Mouse (Mus musculus) neural tube, embryonic 14.5 days (tissue): Measurements from ENCODE around the gene Khdc1a. TPM values are rescaled to one million over a fixed set of nuclear protein-coding genes. Genes with fewer than 3 reads are reported as not detected.

Experiments used
- ATAC-seq: fragments of 200-750 bp; cut with Nextera tagmentation; 2 replicates; pipeline ENCODE4 v1.8.0; 2017; ENCODE audit warnings: low read depth, mild to moderate bottlenecking, moderate TSS enrichment, moderate library complexity
- H3K27ac ChIP-seq: fragments of 300-500 bp; sonication (generic); 2 replicates; pipeline ENCODE4 v1.5.1; 2014; ENCODE audit warnings: low read depth, mild to moderate bottlenecking, control low read depth, low read length, moderate library complexity, mixed read lengths
- H3K27me3 ChIP-seq: fragments of 300-500 bp; sonication (generic); 2 replicates; pipeline ENCODE4 v1.6.1; 2014; ENCODE audit warnings: low read length; ENCODE audit not compliant: control insufficient read depth, insufficient read depth
- H3K36me3 ChIP-seq: fragments of 300-500 bp; sonication (generic); 2 replicates; pipeline ENCODE4 v1.6.1; 2014; ENCODE audit warnings: low read length, mixed read lengths; ENCODE audit not compliant: control insufficient read depth, insufficient read depth
- H3K4me1 ChIP-seq: fragments of 300-500 bp; sonication (generic); 2 replicates; pipeline ENCODE4 v1.6.1; 2014; ENCODE audit warnings: low read length; ENCODE audit not compliant: control insufficient read depth, insufficient read depth
- H3K4me2 ChIP-seq: fragments of 300-500 bp; sonication (generic); 2 replicates; pipeline ENCODE4 v1.6.1; 2014; ENCODE audit warnings: mild to moderate bottlenecking, low read depth, low read length, control low read depth
- H3K4me3 ChIP-seq: fragments of 300-500 bp; sonication (generic); 2 replicates; pipeline ENCODE4 v1.5.1; 2014; ENCODE audit warnings: low read depth, low read length, control low read depth, mixed read lengths
- H3K9ac ChIP-seq: fragments of 300-500 bp; sonication (generic); replicated peaks from 2 replicates; pipeline ENCODE4 v1.6.1; 2014; ENCODE audit warnings: low read depth, mild to moderate bottlenecking, control low read depth, low read length, mixed read lengths
- H3K9me3 ChIP-seq: fragments of 300-500 bp; sonication (generic); 2 replicates; pipeline ENCODE4 v1.6.1; 2016; ENCODE audit warnings: low read length; ENCODE audit not compliant: control insufficient read depth
- WGBS: fragments of 180-500 bp; shearing (Covaris S2); extraction: QIAGEN DNeasy Blood & Tissue Kit; methylation state at CpG from one replicate; pipeline ENCODE4 v1.1.7; 2014; 5-methylcytosine and 5-hydroxymethylcytosine counted together
- polyA plus RNA-seq: library from polyadenylated mRNA; unstranded; fragments of >200 nt; fragmentation: Nextera tagmentation; extraction: Ambion mirVana; gene quantifications from 2 replicates; pipeline ENCODE4 v1.2.1, GENCODE M21; 2014

The Khdc1a gene
- polyA plus RNA-seq: not detected in 2 replicates

- no peaks in the 10 kb centered on the region for H3K36me3 ChIP-seq
- WGBS: 91% methylated on average over 2 of the region's 2 CpGs
- H3K4me2 ChIP-seq: no peak within 1 kb of the TSS
- no peaks in the 10 kb centered on the region for H3K9me3 ChIP-seq
- no peak within 1 kb of the TSS for H3K4me3 ChIP-seq
- no peak within 1 kb of the TSS for H3K9ac ChIP-seq
- no peak within 1 kb of the TSS for H3K27ac ChIP-seq
- no peaks in the 10 kb centered on the region for H3K27me3 ChIP-seq
- no peak for ATAC-seq
- H3K4me1 ChIP-seq: no peaks in the 10 kb centered on the region
These were observed at the start of gene Khdc1a for GRCm38 (mm10) chr1:21349341-21349740. Gene Khdc1a (plus strand): TSS chr1:21349641.

- Histone ChIP-seq H3K4me3 (no peak overlapping the region), H3K36me3 (no peaks in the 10 kb centered on the region), H3K27ac (no peak overlapping the region), H3K9ac (no peak overlapping the region), H3K4me1 (no peaks in the 10 kb centered on the region), H3K4me2 (no peak overlapping the region), H3K9me3 (no peaks in the 10 kb centered on the region), H3K27me3 (no peaks in the 10 kb centered on the region)
- WGBS: 65% methylated on average over 3 of the region's 3 CpGs
- no peak for ATAC-seq
These were observed 49.6 kb upstream of the Khdc1a start for GRCm38 (mm10) chr1:21299826-21300225.

- WGBS: 85% methylated on average over 3 of the region's 3 CpGs
- Histone ChIP-seq H3K4me3 (no peak overlapping the region), H3K4me2 (no peak overlapping the region), H3K9ac (no peak overlapping the region), H3K4me1 (no peaks in the 10 kb centered on the region), H3K27me3 (no peaks in the 10 kb centered on the region), H3K36me3 (no peaks in the 10 kb centered on the region), H3K9me3 (no peaks in the 10 kb centered on the region), H3K27ac (no peak overlapping the region)
- ATAC-seq: no peak
These were observed 47.8 kb upstream of the Khdc1a start for GRCm38 (mm10) chr1:21301686-21302085.

DNA sequence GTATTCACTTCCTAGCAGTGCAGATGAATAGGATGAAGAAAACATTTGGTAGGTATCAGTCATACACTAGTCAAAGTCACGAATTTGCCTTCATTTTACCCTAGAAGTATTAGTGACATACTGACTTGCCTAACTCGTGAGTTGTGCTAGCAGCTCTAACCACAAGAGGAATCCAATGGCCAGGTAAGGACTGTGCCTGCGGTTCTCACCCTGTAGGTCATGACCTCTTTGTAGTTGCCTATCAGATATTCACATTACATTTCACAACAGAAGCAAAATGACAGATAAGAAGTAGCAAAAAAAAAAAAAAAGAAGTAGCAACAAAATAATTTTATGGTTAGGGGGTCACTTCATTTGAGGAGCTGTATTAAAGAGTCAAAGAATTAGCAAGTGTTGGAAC lies 45.3 kb upstream of the Khdc1a start:
- no peak for ATAC-seq
- 84% methylated on average over 3 of the region's 3 CpGs for WGBS

GRCm38 (mm10) chr1:21304646-21305045 lies 44.8 kb upstream of the Khdc1a start:
- no peaks in the 10 kb centered on the region for H3K4me1 ChIP-seq
- H3K27ac ChIP-seq: no peak overlapping the region
- H3K36me3 ChIP-seq: no peaks in the 10 kb centered on the region
- no peaks in the 10 kb centered on the region for H3K9me3 ChIP-seq
- no peak for ATAC-seq
- no peaks in the 10 kb centered on the region for H3K27me3 ChIP-seq
- H3K9ac ChIP-seq: no peak overlapping the region
- no peak overlapping the region for H3K4me3 ChIP-seq
- no peak overlapping the region for H3K4me2 ChIP-seq
- WGBS: 89% methylated on average over 4 of the region's 4 CpGs

More for the DNA sequence above, 45.3 kb upstream of the Khdc1a start:
- H3K27me3 ChIP-seq: no peaks in the 10 kb centered on the region
- H3K27ac ChIP-seq: no peak overlapping the region
- no peak overlapping the region for H3K4me3 ChIP-seq
- H3K9ac ChIP-seq: no peak overlapping the region
- no peaks in the 10 kb centered on the region for H3K4me1 ChIP-seq
- no peaks in the 10 kb centered on the region for H3K36me3 ChIP-seq
- no peaks in the 10 kb centered on the region for H3K9me3 ChIP-seq
- no peak overlapping the region for H3K4me2 ChIP-seq

DNA sequence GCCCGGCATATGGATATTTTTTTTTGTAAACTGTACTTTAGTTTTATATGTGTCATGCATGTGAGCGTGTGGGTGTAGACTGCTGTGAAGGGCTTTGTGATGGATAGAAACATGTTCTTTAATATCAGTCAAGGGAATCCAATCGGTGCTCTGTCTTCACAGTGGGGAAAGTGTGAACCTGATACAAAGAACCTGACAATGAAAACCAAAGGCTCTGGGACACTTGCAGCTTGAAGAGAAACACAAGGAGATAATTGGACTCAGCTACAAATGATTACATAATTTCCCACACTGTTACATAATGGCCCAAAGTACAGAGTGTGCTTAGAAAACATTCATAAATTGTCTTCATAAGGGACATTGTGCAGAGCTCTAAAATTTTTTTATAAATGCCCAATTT lies 44.0 kb upstream of the Khdc1a start:
- H3K36me3 ChIP-seq: no peaks in the 10 kb centered on the region
- H3K4me1 ChIP-seq: no peaks in the 10 kb centered on the region
- no peak overlapping the region for H3K4me3 ChIP-seq
- H3K27me3 ChIP-seq: no peaks in the 10 kb centered on the region
- H3K9me3 ChIP-seq: no peaks in the 10 kb centered on the region
- WGBS: 96% methylated on average over 3 of the region's 3 CpGs
- no peak for ATAC-seq
- no peak overlapping the region for H3K9ac ChIP-seq
- H3K4me2 ChIP-seq: no peak overlapping the region
- H3K27ac ChIP-seq: no peak overlapping the region

DNA sequence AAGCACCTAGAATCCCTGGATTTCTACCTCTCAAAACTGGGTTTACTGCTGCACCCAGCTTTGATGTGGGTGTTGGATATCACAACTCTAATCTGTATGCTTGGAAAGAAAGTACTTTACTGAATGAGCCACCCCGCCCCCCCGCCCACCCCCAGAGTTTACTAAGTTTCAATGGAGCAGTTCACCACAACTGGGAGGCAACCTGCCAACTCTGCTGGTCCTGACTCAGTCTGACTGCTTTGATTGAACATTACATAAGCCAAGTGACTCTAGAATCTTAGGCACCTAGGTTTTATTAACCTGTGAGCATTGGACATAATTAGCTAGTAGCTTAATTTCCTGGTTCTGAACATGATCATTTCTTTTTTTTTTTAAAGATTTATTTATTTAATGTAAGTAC lies 35.1 kb upstream of the Khdc1a start:
- H3K4me1 ChIP-seq: no peaks in the 10 kb centered on the region
- no peaks in the 10 kb centered on the region for H3K27me3 ChIP-seq
- no peaks in the 10 kb centered on the region for H3K9me3 ChIP-seq
- no peak overlapping the region for H3K4me2 ChIP-seq
- no peak overlapping the region for H3K9ac ChIP-seq
- H3K27ac ChIP-seq: no peak overlapping the region
- no peaks in the 10 kb centered on the region for H3K36me3 ChIP-seq
- 89% methylated on average over 2 of the region's 2 CpGs for WGBS
- H3K4me3 ChIP-seq: no peak overlapping the region
- no peak for ATAC-seq

- WGBS: 95% methylated on average over 2 of the region's 2 CpGs
- H3K9ac ChIP-seq: no peak overlapping the region
These were observed 33.7 kb upstream of the Khdc1a start for GRCm38 (mm10) chr1:21315756-21316155.

DNA sequence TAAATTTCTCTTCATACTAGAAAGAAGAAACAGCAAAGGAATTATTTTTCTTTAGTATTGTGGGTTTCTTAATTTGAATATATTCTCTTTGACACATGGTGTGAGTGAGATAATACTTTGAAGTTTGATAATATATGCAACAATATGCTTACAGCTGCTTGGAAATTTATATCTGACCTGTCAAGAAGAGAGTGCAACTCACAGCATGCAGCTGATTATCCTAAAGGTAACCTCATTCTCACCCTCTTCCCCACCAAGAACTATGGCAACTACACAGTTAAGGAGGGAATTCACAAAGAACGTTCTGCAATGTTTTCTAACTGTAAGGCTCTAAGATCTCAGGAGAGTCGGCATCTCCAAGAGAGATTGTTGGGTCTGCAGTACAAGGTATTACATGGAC lies 33.1 kb upstream of the Khdc1a start:
- no peak overlapping the region for H3K9ac ChIP-seq
- no peak overlapping the region for H3K27ac ChIP-seq
- H3K27me3 ChIP-seq: no peaks in the 10 kb centered on the region
- no peak overlapping the region for H3K4me3 ChIP-seq
- no peaks in the 10 kb centered on the region for H3K9me3 ChIP-seq
- no peak for ATAC-seq
- no peak overlapping the region for H3K4me2 ChIP-seq
- H3K4me1 ChIP-seq: no peaks in the 10 kb centered on the region
- WGBS: 74% methylated on average over 2 of the region's 2 CpGs
- no peaks in the 10 kb centered on the region for H3K36me3 ChIP-seq

More at GRCm38 (mm10) chr1:21315756-21316155, 33.7 kb upstream of the Khdc1a start:
- no peak for ATAC-seq
- Histone ChIP-seq H3K36me3 (no peaks in the 10 kb centered on the region), H3K9me3 (no peaks in the 10 kb centered on the region), H3K4me3 (no peak overlapping the region), H3K4me2 (no peak overlapping the region), H3K27me3 (no peaks in the 10 kb centered on the region), H3K27ac (no peak overlapping the region), H3K4me1 (no peaks in the 10 kb centered on the region)

GRCm38 (mm10) chr1:21318202-21318601 lies 31.2 kb upstream of the Khdc1a start:
- Histone ChIP-seq H3K4me1 (no peaks in the 10 kb centered on the region), H3K9me3 (no peaks in the 10 kb centered on the region), H3K9ac (no peak overlapping the region), H3K4me2 (no peak overlapping the region), H3K36me3 (no peaks in the 10 kb centered on the region), H3K27ac (no peak overlapping the region), H3K4me3 (no peak overlapping the region), H3K27me3 (no peaks in the 10 kb centered on the region)
- ATAC-seq: no peak
